Mouse (Mus musculus) frontal cortex, postnatal 25 days (tissue): ENCODE data around the gene Pfkm.

ENCODE experiments used
- DNase-seq, 2 experiments: peaks; one replicate each; pipeline ENCODE4 v3.0.0; 2022; ENCODE audit warnings: low spot score in 2 of 2

The Pfkm gene

DNA sequence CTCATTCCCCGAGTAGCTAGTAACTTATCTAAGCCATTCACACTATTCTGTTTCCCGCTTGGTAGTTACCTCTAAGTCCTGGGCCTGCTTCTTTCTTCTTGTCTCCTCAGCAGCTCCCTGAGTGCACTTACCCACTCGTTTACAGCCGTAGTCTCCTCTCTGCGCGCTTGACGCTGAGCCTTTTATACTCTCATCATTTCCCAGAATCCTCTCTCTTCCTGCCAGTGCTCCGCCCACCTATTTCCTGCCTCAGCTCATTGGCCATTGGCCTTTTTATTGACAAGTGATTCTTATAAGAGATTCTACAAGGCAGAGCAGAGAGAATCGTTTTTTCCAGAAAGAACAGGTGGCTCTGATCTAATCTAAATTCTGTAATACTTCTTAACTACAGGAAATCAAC, 6.1 kb downstream of the Pfkm start:
- no peak for DNase-seq

GRCm38 (mm10) chr15:98102401-98102800, 10.0 kb downstream of the Pfkm start:
- no peak for DNase-seq

GRCm38 (mm10) chr15:98106506-98106905, 14.1 kb downstream of the Pfkm start:
- no peak for DNase-seq

GRCm38 (mm10) chr15:98107230-98107629, 14.8 kb downstream of the Pfkm start:
- no peak for DNase-seq

- no peak for DNase-seq
These were observed 15.4 kb downstream of the Pfkm start for GRCm38 (mm10) chr15:98107703-98108296.

- DNase-seq = peak; percentile 63 to 75
These were observed 16.1 kb downstream of the Pfkm start for GRCm38 (mm10) chr15:98108297-98109152.

DNA sequence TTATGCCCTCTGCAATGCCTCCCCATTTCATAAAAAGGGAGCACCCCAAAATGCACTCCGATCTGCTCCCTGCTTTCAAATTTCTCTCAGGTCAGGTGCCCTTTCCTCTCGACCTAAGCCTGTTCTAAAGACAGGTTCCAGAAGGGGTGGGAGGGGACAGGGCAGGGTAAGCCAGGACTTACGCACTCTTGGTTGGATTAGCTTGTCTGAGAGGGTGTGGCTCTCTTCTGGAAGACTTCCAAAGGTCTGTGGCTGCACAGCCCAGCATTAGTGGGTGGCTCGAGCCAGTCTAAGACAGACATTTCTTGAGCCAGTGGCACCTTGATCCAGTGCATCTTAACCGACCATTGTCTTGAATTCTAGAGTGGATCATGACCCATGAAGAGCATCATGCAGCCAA, 19.4 kb downstream of the Pfkm start:
- no peak for DNase-seq

DNA sequence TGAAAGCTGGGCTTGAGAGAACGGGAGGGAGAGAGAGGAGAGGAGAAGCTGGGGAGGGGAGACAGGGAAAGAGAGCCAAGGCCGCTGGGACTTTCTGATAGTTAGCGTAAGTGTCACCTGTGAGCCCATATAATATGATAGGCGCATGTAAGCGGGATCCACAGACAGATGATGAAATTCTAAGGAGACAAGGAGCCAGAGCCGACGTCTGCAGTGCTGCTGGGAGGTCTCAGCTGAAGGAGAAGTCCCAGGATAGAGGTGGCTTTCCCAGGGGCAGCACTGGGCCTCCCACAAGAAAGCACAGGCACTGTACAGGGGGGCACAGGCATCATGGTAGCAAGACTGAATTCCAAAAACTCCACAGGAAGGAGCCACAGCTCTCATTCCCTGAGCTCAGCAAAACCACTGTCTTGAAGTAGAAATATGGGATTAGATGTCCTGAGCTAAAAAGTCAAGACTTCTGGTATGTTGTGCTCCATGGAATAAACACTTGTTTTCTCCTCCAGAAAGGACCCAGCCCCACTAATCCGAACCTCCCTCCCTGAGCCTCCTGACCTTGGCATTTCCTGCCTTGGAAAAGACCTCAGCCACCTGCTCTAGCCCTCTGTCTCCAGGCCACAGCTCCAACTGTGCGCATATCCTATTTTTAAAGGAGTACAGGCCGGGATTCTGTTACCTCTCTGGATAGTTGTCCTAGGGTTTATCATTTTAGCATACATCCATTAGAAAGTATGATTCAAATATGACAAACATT, 21.9 kb downstream of the Pfkm start:
- no peak for DNase-seq

DNA sequence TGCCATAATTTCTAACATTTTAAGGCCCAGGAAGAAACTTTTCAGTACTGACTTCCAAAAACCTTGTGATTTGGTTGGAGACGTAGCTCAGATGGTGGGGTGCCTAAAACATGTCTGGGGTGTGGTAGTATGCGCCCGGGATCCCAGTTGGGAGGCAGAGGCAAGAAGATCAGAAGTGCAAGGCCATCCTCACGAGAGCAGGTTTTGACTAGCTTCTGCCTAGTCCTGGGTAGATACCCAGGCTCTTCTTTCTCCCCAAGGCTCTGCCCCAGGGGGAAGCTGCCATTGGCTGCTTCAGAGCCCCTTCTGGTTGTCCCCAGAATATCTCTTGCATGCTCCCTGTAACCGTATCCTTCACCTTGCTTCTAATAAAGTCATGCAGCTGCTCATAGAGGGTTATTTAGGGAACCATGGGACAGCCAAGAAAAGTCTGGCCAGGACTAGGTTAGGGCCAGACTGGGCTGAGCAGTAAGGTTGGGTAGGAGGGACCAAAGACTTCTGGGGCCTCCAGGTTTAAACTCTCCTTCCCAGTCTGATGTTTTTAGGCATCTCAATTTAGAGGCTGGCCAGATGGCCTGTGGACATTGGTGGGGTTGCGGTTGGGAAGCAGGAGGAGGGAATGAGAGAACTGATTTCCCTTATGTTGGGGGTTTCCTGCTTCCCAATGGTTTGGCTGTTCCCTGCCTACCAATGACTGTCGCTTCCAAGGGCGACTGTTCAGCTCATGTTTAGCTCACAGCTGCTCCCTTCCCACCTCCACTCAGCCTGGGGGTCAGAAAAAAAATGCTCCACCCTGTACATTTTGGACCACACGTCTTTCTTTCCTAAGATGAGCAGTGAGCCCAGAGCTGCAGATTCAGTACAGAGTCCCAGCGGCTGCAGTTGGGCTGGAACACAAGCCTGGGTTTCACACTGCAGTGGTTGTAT, 22.7 kb downstream of the Pfkm start:
- no peak for DNase-seq

DNA sequence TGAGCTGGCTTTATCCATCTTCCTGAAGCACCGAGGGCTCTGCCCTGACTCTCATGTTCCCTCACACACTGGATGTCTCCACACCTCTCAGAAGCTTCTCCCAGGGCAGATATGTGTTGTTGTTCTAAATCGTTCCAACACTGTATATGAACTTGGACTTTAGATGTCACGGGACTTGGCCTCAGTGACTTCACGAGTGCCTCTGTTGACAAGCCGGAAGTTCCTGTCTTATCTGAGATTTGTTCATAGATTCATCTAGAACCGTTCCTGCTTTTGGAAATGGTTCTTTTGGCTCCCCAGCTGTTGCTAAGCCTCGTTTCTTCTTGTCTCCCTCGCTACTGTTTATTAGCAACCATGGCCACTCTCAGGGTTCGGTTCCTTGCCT, 23.4 kb downstream of the Pfkm start:
- no peak for DNase-seq

DNA sequence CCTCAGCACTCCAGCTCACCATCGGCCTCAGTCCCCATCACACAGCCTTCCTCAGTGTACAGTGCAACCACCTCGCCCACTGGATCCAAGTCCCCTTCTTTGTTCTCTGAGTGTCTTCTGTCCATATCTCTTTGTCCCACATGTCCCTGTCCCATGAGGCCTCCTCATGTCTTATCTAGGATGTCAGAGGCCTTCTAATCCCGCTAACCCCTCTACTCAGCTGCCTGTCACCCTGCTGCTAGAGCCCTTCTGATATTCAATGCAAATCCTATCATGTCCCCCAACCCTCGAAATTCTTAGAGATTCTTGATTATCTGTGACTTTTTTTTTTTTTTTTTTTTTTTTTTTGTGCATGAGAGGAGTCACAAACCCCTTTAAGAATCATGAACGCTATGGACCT, 23.9 kb downstream of the Pfkm start:
- no peak for DNase-seq

- DNase-seq = no peak
These were observed 27.0 kb downstream of the Pfkm start for GRCm38 (mm10) chr15:98119363-98119762.

DNA sequence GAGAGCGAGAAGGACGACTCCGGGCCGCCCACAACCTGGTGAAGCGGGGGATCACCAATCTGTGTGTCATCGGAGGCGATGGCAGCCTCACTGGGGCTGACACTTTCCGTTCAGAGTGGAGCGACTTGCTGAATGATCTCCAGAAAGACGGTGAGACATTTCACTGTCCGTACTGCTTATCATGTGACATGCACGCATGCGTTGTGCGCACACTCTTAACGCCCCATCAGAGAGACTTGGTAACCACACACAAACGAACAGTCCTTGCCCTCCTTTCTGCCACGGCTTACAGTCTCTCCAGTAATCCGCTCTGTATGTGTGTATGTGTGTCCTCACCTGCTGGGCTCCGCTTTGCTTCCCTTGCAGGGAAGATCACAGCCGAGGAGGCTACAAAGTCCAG, 28.4 kb downstream of the Pfkm start:
- DNase-seq = no peak

DNA sequence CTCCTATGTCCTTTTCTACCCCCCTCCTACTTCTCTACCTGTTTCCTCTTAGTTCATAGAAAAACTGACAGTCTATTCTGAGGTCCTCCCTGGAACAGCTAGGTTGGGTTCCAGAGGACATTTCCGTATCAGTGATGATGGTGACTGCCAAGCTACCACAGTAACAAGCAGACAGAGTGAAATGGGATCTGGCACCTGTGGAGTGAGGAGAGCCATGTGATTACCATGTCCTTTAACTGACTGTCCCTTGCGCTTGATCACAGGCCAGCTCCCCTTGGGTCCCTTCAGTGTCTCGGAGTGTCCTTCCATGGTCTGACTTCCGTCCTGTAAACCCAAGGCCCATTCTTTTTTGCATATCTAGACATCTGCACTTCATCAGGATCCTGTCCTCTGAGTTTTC, 38.6 kb downstream of the Pfkm start:
- no peak for DNase-seq

DNA sequence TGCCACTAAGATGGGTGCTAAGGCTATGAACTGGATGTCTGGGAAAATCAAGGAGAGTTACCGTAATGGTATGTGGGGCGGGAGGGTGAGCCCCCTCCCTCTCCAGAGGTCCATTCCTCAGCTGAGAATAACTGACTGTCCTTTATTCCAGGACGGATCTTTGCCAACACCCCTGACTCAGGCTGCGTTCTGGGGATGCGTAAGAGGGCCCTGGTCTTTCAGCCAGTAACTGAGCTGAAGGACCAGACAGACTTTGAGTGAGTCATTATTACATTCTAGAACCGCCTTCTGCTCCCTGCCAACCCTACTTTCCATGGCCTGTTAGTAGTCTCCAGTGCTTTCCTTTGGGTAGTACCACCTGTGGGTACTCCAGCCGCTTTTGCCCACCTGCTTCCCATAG, 39.1 kb downstream of the Pfkm start:
- DNase-seq = no peak

DNA sequence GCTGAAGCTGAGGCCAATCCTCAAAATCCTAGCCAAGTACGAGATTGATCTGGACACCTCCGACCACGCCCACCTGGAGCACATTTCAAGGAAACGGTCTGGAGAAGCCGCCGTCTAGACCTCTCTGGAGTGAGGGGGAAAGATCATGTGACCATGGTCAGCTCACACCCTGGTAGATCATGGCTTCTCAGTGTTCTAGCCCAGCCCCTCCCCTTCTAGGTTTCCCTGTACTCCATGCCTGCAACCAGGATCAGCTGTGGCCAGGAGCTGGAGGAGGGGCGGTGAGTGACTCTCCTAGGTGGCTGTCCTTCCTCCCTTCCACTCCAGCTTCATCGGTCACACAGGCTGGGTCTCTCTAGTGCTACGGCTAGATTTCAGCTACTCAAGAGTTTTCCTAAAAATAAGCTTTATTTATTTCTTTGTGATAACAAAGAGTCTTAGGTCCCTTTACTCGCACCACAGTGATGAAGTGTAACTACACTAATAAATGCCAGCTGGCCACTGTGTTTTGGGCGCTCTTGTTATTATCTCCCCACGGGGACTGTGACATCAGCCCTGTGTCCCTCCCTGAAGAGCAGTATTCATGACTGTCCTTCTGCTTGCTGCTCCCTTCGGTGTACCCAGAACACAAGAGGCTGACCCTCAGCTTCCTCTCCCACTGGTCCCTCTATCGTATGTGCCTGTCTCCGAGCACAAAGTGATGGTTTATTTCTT, 39.7 kb downstream of the Pfkm start:
- no peak for DNase-seq

- no peak for DNase-seq
These were observed 41.1 kb downstream of the Pfkm start for GRCm38 (mm10) chr15:98133471-98133870.

DNA sequence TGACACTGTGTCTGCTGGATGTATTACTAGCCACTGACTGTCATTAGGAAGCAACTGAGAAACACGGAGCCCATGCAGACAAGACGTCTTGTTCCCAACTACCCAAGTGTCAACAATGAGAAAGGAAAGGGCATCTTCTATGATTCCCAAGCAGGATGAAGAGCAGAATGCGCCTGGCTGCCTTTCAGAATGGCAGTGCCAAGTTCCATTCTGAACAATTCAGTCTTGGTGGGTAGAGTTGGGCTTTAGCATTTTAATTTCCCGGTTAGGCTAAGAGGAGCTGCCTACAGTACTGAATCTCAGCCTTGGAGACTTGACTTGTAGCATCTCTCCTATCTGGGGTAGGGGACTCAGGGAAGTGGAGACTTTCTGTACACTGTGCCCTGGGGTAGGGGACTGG, 41.6 kb downstream of the Pfkm start:
- DNase-seq = no peak

GRCm38 (mm10) chr15:98134666-98135065, 42.3 kb downstream of the Pfkm start:
- no peak for DNase-seq

GRCm38 (mm10) chr15:98135671-98136070, 43.3 kb downstream of the Pfkm start:
- DNase-seq = no peak

GRCm38 (mm10) chr15:98136871-98137270, 44.5 kb downstream of the Pfkm start:
- DNase-seq = no peak
